20 mouse cellular contexts compared by ENCODE assay signal in genomic region chr16:86971691-86972090, GRCm38 (mm10).
DNase-seq lines count a peak whose midpoint lies in the region; TF ChIP-seq lines count a peak whose summit lies in the region.
"Had no signal": no experiment of that assay in that cellular context is flagged by ENCODE, and none has a peak within 500 bp of the region (broad histone marks: within the 10 kb centered on the region; RNA-seq: fewer than 3 reads in every experiment).

No protein-coding gene starts in this region.

- peak overlapping the region; percentile 46; the same call in 1 of the 2 replicates for H3K27ac ChIP-seq in layer of hippocampus, adult 2 months
- H3K27ac ChIP-seq: forebrain, embryonic 15.5 days; gastrocnemius, adult 2 months; hindbrain, embryonic 10.5 days; hindbrain, embryonic 14.5 days had no signal

- intact Hi-C loops in left cerebral cortex, postnatal 14 days (cut with DNase I): no loop called here

- no peak for TF ChIP-seq CTCF in layer of hippocampus, adult 2 months (conservative IDR thresholded peaks at IDR 0.05)

- peak in 1 of 2 experiments; percentile 18 for DNase-seq in layer of hippocampus, adult 2 months (ENCODE audit: low spot score in 2 of 2)
- DNase-seq in layer of hippocampus, postnatal 36 days: no peak
- peak; percentile 13 to 21 for DNase-seq in left cerebral cortex, postnatal 14 days (ENCODE audit: low spot score in 2 of 2)
- DNase-seq in left cerebral cortex, adult 8-10 months (ENCODE audit: low spot score in 2 of 2): no peak
- peak; percentile 49 for DNase-seq in brain, adult 2 months (ENCODE audit: low read depth, low spot score)
- peak; percentile 46 for DNase-seq in telencephalon, adult 2 months (ENCODE audit: low read depth, low spot score)
- DNase-seq: adrenal gland, adult 8-10 months; adrenal gland, postnatal 36 days; cerebellum, adult 11 months; cerebellum, adult 8-10 months; cerebellum, postnatal 14 days; embryo, embryonic 11 days; gastrocnemius, adult 2 months; gastrocnemius, postnatal 25 days had no signal

- no peak overlapping the region for H3K4me3 ChIP-seq in layer of hippocampus, adult 2 months
- H3K4me3 ChIP-seq: embryonic facial prominence, embryonic 15.5 days; erythroblast, embryonic 14.5 days; forebrain, embryonic 15.5 days; gastrocnemius, adult 2 months; heart, embryonic 12.5 days; hindbrain, embryonic 10.5 days had no signal

Comparison
In these comparisons a context has a peak if more than half of its experiments do, and no peak if none do; other contexts are left out.
1. DNase-seq: peak in left cerebral cortex, postnatal 14 days (2 of 2), brain, adult 2 months (single experiment) and telencephalon, adult 2 months (single experiment); none in layer of hippocampus, postnatal 36 days (0 of 2) and left cerebral cortex, adult 8-10 months (0 of 2).